Mouse (Mus musculus): ENCODE data around the gene Slc22a2.
"Not testable (repeated sequence)": the region's sequence is repeated elsewhere in the genome, so short reads cannot be mapped to it uniquely, and the experiment has no call there.

The Slc22a2 gene

GRCm38 (mm10) chr17:12583991-12584390, at the start of gene Slc22a2:
Gene Slc22a2 (plus strand): TSS chr17:12584132.
- DNase-seq (ENCODE audit: low read depth), result no peak

- peak; percentile 83 for DNase-seq (ENCODE audit: low read depth)
Measured at GRCm38 (mm10) chr17:12534353-12535145, 49.4 kb upstream of the Slc22a2 start.

GRCm38 (mm10) chr17:12562215-12562614, 21.7 kb upstream of the Slc22a2 start:
- DNase-seq (ENCODE audit: low read depth), result no peak

- not testable (repeated sequence) for DNase-seq (ENCODE audit: low read depth)
Measured at GRCm38 (mm10) chr17:12564481-12565000, 19.4 kb upstream of the Slc22a2 start.

- DNase-seq (ENCODE audit: low read depth), result no peak
Measured at GRCm38 (mm10) chr17:12565443-12565842, 18.5 kb upstream of the Slc22a2 start.

GRCm38 (mm10) chr17:12571316-12571715, 12.6 kb upstream of the Slc22a2 start:
- no peak for DNase-seq (ENCODE audit: low read depth)

GRCm38 (mm10) chr17:12571924-12572463, 11.9 kb upstream of the Slc22a2 start:
- DNase-seq (ENCODE audit: low read depth), result no peak

GRCm38 (mm10) chr17:12575391-12575790, 8.5 kb upstream of the Slc22a2 start:
- no peak for DNase-seq (ENCODE audit: low read depth)

- no peak for DNase-seq (ENCODE audit: low read depth)
Measured at GRCm38 (mm10) chr17:12577096-12577495, 6.8 kb upstream of the Slc22a2 start.

- DNase-seq (ENCODE audit: low read depth), result no peak
Measured at GRCm38 (mm10) chr17:12585366-12585765, 1.4 kb downstream of the Slc22a2 start.

GRCm38 (mm10) chr17:12586966-12587365, 3.0 kb downstream of the Slc22a2 start:
- DNase-seq (ENCODE audit: low read depth), result no peak

GRCm38 (mm10) chr17:12588801-12589247, 4.9 kb downstream of the Slc22a2 start:
- DNase-seq (ENCODE audit: low read depth), result no peak

GRCm38 (mm10) chr17:12590911-12591625, 7.1 kb downstream of the Slc22a2 start:
- DNase-seq (ENCODE audit: low read depth), result no peak

- DNase-seq (ENCODE audit: low read depth), result no peak
Measured at GRCm38 (mm10) chr17:12595846-12596515, 12.0 kb downstream of the Slc22a2 start.

GRCm38 (mm10) chr17:12606634-12607033, 22.7 kb downstream of the Slc22a2 start:
- DNase-seq (ENCODE audit: low read depth), result peak; percentile 33

- no peak for DNase-seq (ENCODE audit: low read depth)
Measured at GRCm38 (mm10) chr17:12607202-12607601, 23.3 kb downstream of the Slc22a2 start.

GRCm38 (mm10) chr17:12614511-12615385, 30.8 kb downstream of the Slc22a2 start:
- DNase-seq (ENCODE audit: low read depth), result peak; percentile 30

GRCm38 (mm10) chr17:12615429-12615828, 31.5 kb downstream of the Slc22a2 start:
- peak; percentile 28 for DNase-seq (ENCODE audit: low read depth)

- no peak for DNase-seq (ENCODE audit: low read depth)
Measured at GRCm38 (mm10) chr17:12619641-12620040, 35.7 kb downstream of the Slc22a2 start.

GRCm38 (mm10) chr17:12627983-12628382, 44.1 kb downstream of the Slc22a2 start:
- no peak for DNase-seq (ENCODE audit: low read depth)
